Mouse (Mus musculus): Measurements from ENCODE around the gene Pdzd9.

The Pdzd9 gene

DNA sequence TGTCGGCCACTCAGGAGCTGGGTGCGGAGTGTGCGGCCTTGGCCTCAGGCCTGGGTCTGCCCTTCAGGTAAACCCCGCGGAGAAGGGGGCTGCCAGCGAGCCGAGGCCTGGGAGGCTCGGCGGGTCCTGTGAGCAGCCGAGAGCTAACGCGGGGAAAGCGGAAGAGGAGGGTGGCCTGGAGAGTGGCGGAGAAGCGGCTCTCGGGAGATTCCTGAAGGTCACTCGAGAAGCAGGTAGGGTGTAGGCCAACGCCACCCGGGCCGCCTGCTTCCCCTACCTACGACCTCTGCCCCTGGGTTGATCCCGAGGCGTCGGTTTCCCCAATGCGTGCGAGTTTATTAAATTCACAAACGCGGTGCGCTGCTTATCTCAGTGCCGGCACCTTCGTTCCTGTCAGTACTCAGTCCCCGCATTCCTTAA, 34.8 kb downstream of the Pdzd9 start:
- DNase-seq: no peak

DNA sequence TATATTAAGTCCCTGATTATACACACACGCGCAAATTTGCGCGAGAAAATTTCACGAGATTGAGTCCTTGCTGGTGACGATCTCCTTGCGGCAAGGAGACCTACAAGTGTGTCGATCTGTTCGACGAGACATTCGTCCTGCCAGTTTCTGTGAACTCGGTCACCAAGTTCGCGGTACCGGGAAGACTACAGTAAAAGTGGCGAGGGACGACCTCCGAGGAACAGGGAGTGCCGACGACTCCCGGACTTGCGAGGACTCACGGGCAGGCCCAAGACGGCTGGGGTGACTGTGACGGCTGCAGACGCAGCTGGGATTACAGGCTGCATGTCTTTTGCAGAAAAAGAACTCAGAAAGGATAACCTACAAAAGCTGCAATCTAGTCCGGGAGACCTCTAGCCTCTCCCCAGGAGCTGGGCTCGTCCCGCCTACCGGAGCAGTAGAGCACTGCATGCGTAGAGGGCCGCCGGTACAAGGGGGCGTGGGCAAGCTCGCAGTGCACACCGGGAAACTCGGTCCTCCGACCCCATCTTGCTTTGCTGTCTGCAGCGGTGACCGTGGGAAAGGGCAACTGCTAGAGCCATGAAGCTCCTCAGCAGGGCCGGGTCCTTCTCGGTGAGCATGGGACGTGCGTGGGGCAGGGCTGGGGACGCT, 35.3 kb downstream of the Pdzd9 start, which contains the start of gene Uqcrc2:
TSS of gene Uqcrc2 (plus strand) at position 466 of the 651 bp plus-strand sequence.
- DNase-seq: peak; percentile 73 to 78

DNA sequence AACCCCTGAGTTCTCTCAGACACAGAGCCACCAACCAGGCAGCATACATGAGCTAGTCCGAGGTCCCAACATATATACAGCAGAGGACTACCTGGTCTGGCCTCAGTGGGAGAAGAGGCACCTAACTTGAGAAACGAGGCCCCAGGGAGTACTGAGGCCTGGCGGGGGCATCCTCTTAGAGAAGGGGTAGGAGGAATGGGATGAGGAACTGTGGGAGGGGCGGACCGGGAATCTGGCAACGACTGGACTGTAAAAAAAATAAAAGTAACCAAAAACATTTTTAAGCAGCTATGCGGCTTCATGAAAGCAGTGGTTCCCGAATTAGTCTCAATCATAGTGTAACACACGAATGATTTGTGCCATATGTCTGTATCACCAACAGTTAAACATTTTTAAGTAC, 35.8 kb downstream of the Pdzd9 start:
- no peak for DNase-seq

DNA sequence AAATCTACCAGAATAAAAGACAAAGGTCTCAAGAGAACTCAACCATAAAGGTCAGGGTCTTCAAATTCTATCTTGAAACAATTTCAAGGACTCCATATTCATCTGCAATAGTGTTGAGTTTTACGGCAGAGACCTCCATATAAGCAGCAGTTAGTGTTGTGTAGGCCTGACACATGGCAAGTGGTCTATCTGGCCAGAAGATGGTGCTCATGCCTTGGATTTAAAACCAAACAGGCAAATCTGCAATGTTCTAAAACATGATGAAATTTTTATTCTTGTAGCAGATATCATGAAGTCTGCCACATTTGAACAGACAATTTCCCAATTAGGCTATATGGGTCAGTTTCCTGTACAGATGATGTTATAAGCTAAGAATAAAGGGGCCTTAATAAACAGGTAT, 37.6 kb downstream of the Pdzd9 start:
- DNase-seq: no peak

DNA sequence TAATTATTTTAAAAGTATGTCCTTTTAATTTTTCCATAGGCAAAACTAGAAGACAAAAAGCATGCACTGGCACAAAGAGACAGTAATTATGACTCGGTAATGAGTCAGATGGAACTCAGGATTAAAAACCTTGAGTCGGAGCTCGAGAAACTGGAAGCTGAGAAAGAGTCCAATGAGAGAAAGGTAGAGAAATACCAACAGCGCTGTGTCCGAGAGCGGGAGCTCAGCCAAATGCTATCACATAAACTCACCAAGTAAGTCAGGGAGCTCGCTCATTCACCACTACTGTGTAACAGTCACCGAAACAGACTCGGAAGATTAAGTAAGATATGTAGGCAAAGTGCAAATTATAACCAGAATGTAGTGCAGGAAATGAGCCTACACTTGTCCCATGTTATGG, 49.3 kb downstream of the Pdzd9 start:
- DNase-seq: no peak

DNA sequence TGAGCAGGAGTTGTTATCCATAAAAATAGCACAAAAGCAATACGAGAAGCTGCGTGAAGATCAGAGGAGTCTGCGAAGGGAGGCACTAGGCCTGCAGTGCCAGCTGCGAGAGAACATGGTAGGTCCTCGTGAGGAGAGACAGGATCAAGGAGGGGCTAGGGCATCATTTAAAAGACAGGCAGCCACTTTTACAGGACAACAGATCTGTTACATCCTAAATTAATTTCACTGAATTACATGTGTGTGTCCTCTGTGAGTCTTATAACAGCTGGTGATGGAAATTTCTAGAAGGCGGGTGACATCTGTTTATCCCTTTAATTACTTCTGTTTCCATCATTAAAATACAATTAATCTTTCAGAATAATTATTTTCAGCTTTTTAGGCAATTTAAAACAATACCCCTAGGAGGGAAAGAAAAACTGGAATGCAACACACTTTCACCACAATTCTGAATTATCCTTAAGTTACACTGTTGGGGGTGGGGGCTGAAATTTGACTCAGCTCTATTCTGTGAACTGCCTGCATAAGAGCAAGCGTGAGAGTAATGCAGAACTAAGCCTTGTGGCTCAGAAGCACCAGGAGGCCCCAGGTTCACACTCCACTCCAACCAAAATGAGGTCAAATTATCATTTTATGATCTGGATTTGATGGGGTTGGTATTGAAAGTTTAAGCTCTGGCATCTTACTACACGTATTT, 49.9 kb downstream of the Pdzd9 start:
- DNase-seq: no peak

All from thymus, adult 18-20 months (tissue).